ENCODE assay signal across 29 mouse cellular contexts in genomic region chr1:166297499-166298111, GRCm38 (mm10). TPM values are rescaled to one million over a fixed set of nuclear protein-coding genes. Genes with fewer than 3 reads are reported as not detected.
DNase-seq lines count a peak whose midpoint lies in the region; ATAC-seq and TF ChIP-seq lines count a peak whose summit lies in the region.
"Had no signal": no experiment of that assay in that cellular context is flagged by ENCODE, and none has a peak within 500 bp of the region (broad histone marks: within the 10 kb centered on the region; RNA-seq: fewer than 3 reads in every experiment).

No protein-coding gene starts in this region.

- no peaks in the 10 kb centered on the region for H3K9me3 ChIP-seq in heart, postnatal 0 days (replicated peaks; ENCODE audit: control insufficient read depth, low read length)
- H3K9me3 ChIP-seq in lung, embryonic 14.5 days (ENCODE audit: low read depth, low read length): no peaks in the 10 kb centered on the region
- H3K9me3 ChIP-seq: embryonic facial prominence, embryonic 12.5 days; neural tube, embryonic 15.5 days had no signal

- ATAC-seq in heart, postnatal 0 days (ENCODE audit: insufficient read depth, low read depth): no peak
- ATAC-seq in lung, embryonic 14.5 days (ENCODE audit: insufficient read depth): peak; percentile 53; the same call in 1 of the 2 replicates
- ATAC-seq in granulocyte monocyte progenitor cell, adult 5-6 weeks (replicated peaks; ENCODE audit: poor library complexity, severe bottlenecking): no peak
- ATAC-seq: intestine, embryonic 16.5 days; Patski had no signal

- no peak for TF ChIP-seq CTCF in heart, postnatal 0 days (IDR thresholded peaks at IDR 0.05; ENCODE audit: low read depth)
- TF ChIP-seq CTCF in lung, embryonic 14.5 days (IDR thresholded peaks at IDR 0.05; ENCODE audit: low read depth): no peak

- H3K27ac ChIP-seq in heart, postnatal 0 days (ENCODE audit: low read depth): no peak overlapping the region
- no peak overlapping the region for H3K27ac ChIP-seq in lung, embryonic 14.5 days (ENCODE audit: low read depth)
- H3K27ac ChIP-seq: embryonic facial prominence, embryonic 12.5 days; heart, adult 2 months; hindbrain, embryonic 14.5 days; neural tube, embryonic 15.5 days had no signal

- H3K4me2 ChIP-seq in heart, postnatal 0 days (ENCODE audit: low read depth, low read length): 0 out of 2 replicates have a peak overlapping the region, but pooled peaks have one; percentile 15
- H3K4me2 ChIP-seq in lung, embryonic 14.5 days: peak overlapping the region; percentile 44; the same call in 1 of the 2 replicates
- H3K4me2 ChIP-seq in myocyte (ENCODE audit: low read depth): peak overlapping the region; percentile 52
- H3K4me2 ChIP-seq: embryonic facial prominence, embryonic 12.5 days; hindbrain, embryonic 14.5 days; neural tube, embryonic 15.5 days had no signal

- TF ChIP-seq EP300 in heart, postnatal 0 days (IDR thresholded peaks at IDR 0.05; ENCODE audit: low read depth): no peak

- H3K36me3 ChIP-seq in heart, postnatal 0 days (replicated peaks; ENCODE audit: control insufficient read depth, insufficient read depth, low read length): no peaks in the 10 kb centered on the region
- no peaks in the 10 kb centered on the region for H3K36me3 ChIP-seq in lung, embryonic 14.5 days (ENCODE audit: insufficient read depth)
- no peaks in the 10 kb centered on the region for H3K36me3 ChIP-seq in myocyte (ENCODE audit: control insufficient read depth, insufficient read depth)
- H3K36me3 ChIP-seq: embryonic facial prominence, embryonic 12.5 days; neural tube, embryonic 15.5 days had no signal

- no peak for DNase-seq in heart, postnatal 0 days (ENCODE audit: low spot score)
- no peak for DNase-seq in heart, postnatal 14 days
- peak; percentile 20 for DNase-seq in lung, embryonic 14.5 days
- DNase-seq in lung, adult 18-20 months: no peak
- DNase-seq in brain, adult 2 months (ENCODE audit: low read depth, low spot score): peak; percentile 65
- DNase-seq in testis, postnatal 10 days (ENCODE audit: low spot score): no peak
- DNase-seq: cerebellum, adult 9-11 months; heart, adult 2 months; heart, postnatal 36 days; kidney, postnatal 10 days; left cerebral cortex, postnatal 4 days; lung, adult 2 months; midbrain, embryonic 14.5 days; thymus, adult 2 months had no signal

- no peak overlapping the region for H3ac ChIP-seq in myocyte (ENCODE audit: control insufficient read depth, insufficient read length)

- TF ChIP-seq POLR2A in myocyte (IDR thresholded peaks at IDR 0.05; ENCODE audit: insufficient read length, low read depth): no peak

- H3K27me3 ChIP-seq in heart, postnatal 0 days (ENCODE audit: control insufficient read depth, insufficient read depth, low read length): no peaks in the 10 kb centered on the region
- H3K27me3 ChIP-seq in lung, embryonic 14.5 days (ENCODE audit: insufficient read depth, low read length): no peaks in the 10 kb centered on the region
- H3K27me3 ChIP-seq in myocyte (ENCODE audit: control insufficient read depth, insufficient read depth, insufficient read length): no peaks in the 10 kb centered on the region
- H3K27me3 ChIP-seq: neural tube, embryonic 15.5 days; Patski had no signal

- no peaks in the 10 kb centered on the region for H3K4me1 ChIP-seq in heart, postnatal 0 days (ENCODE audit: control insufficient read depth, insufficient read depth)
- no peaks in the 10 kb centered on the region for H3K4me1 ChIP-seq in lung, embryonic 14.5 days (ENCODE audit: insufficient read depth)
- H3K4me1 ChIP-seq: embryonic facial prominence, embryonic 12.5 days had no signal

- H3K79me2 ChIP-seq in myocyte (ENCODE audit: control insufficient read depth, insufficient read depth): no peaks in the 10 kb centered on the region

- intact Hi-C loops in heart, postnatal 14 days (cut with DNase I): no loop called here

- H3K4me3 ChIP-seq in heart, postnatal 0 days (ENCODE audit: low read depth, low read length): no peak overlapping the region
- H3K4me3 ChIP-seq in lung, embryonic 14.5 days (ENCODE audit: low read depth, low read length): no peak overlapping the region
- H3K4me3 ChIP-seq in myocyte: no peak overlapping the region
- H3K4me3 ChIP-seq: embryonic facial prominence, embryonic 12.5 days; erythroblast, embryonic 14.5 days; heart, adult 2 months; neural tube, embryonic 15.5 days had no signal

- 62% methylated on average over 15 of the region's 15 CpGs for WGBS in heart, postnatal 0 days
- 34% methylated on average over 15 of the region's 15 CpGs for WGBS in lung, embryonic 14.5 days

- no peak overlapping the region for H3K9ac ChIP-seq in heart, postnatal 0 days (replicated peaks; ENCODE audit: low read depth, low read length)
- no peak overlapping the region for H3K9ac ChIP-seq in lung, embryonic 14.5 days
- H3K9ac ChIP-seq: embryonic facial prominence, embryonic 12.5 days; hindbrain, embryonic 14.5 days; neural tube, embryonic 15.5 days had no signal

TF ChIP-seq in myocyte, 11 proteins besides CTCF, POLR2A, EP300 and RAD21:
- TF ChIP-seq MYOD1 (IDR thresholded peaks at IDR 0.05; ENCODE audit: control insufficient read depth in 1 of 3, insufficient read length in 2 of 3, low read depth in 2 of 3): peak in 1 of 3 experiments; percentile 18
- no peak for TF ChIP-seq POLR2AphosphoS2 (IDR thresholded peaks at IDR 0.05; ENCODE audit: insufficient read length, low read depth)
- no peak for TF ChIP-seq TCF12 (IDR thresholded peaks at IDR 0.05; ENCODE audit: insufficient read depth, poor library complexity, severe bottlenecking)
- TF ChIP-seq MYOG (IDR thresholded peaks at IDR 0.05; ENCODE audit: control insufficient read depth in 1 of 3, insufficient read depth in 1 of 3, insufficient read length in 2 of 3, low read depth in 2 of 3): peak in 1 of 3 experiments; percentile 20

RNA-seq across cellular contexts. Expression of gene Ildr2, which starts 43.7 kb away (rescaled TPM):
- total RNA-seq in heart, postnatal 0 days (2014; rRNA removed; ENCODE audit: low replicate concordance): 1.9 and 6.9 TPM in 2 replicates
- 0.49 and 0.52 TPM in 2 replicates for polyA plus RNA-seq in heart, postnatal 0 days (2015; fragmentation: Nextera tagmentation; extraction: Ambion mirVana)
- total RNA-seq in heart, postnatal 14 days (2021): 1 to 10 TPM; 4.1 to 4.2 TPM
- 1.0 and 1.3 TPM in 2 replicates for polyA plus RNA-seq in lung, embryonic 14.5 days (2014; fragmentation: Nextera tagmentation; extraction: Ambion mirVana)
- 1.9 TPM for polyA plus RNA-seq in myocyte (2012; fragmentation: generic; extraction: Trizol)
- not detected in 2 replicates for total RNA-seq in granulocyte monocyte progenitor cell, adult 5-6 weeks (2014; fragmentation: Nextera tagmentation)
- not detected in 2 replicates for total RNA-seq in granulocyte monocyte progenitor cell, adult 5-6 weeks (2017)
- total RNA-seq: megakaryocyte progenitor cell, adult 5-6 weeks had no signal
- polyA plus RNA-seq: erythroblast, embryonic 14.5 days had no signal

RNA-seq across cellular contexts. Expression of gene Mael, which starts 59.1 kb away (rescaled TPM):
- not detected in 2 replicates for total RNA-seq in heart, postnatal 0 days (2014; rRNA removed; ENCODE audit: low replicate concordance)
- polyA plus RNA-seq in heart, postnatal 0 days (2015; fragmentation: Nextera tagmentation; extraction: Ambion mirVana): not detected in 2 replicates
- total RNA-seq in heart, postnatal 14 days (2021): not detected
- polyA plus RNA-seq in lung, embryonic 14.5 days (2014; fragmentation: Nextera tagmentation; extraction: Ambion mirVana): not detected in 2 replicates
- polyA plus RNA-seq in myocyte (2012; fragmentation: generic; extraction: Trizol): not detected
- not detected in 2 replicates for total RNA-seq in granulocyte monocyte progenitor cell, adult 5-6 weeks (2014; fragmentation: Nextera tagmentation)
- total RNA-seq in granulocyte monocyte progenitor cell, adult 5-6 weeks (2017): not detected in 2 replicates
- total RNA-seq: adrenal gland, postnatal 10 days; gastrocnemius, adult 8-10 months; heart, adult 2 months; heart, postnatal 36 days; layer of hippocampus, adult 18-20 months; liver, adult 2 months; megakaryocyte progenitor cell, adult 5-6 weeks had no signal
- polyA plus RNA-seq: erythroblast, embryonic 14.5 days; intestine, embryonic 16.5 days; liver, adult 2 months; lung, adult 2 months; midbrain, embryonic 14.5 days; Patski; small intestine, adult 2 months; urinary bladder, adult 2 months had no signal

Comparison
In these comparisons a context has a peak if more than half of its experiments do, and no peak if none do; other contexts are left out.
1. DNase-seq: peak in lung, embryonic 14.5 days (single experiment) and brain, adult 2 months (single experiment); none in heart, postnatal 0 days (single experiment), heart, postnatal 14 days (0 of 2), lung, adult 18-20 months (0 of 2) and testis, postnatal 10 days (single experiment).
2. Peak in every context shown above with its lines, with median percentiles within 50 percentile points of each other: H3K4me2 ChIP-seq.